Mouse (Mus musculus) T-helper 2 cell (primary cell): ENCODE results near the gene Edem1.

Experiments
- in situ Hi-C: fragments of 300-600 bp; cut with MboI, MseI; formaldehyde crosslinking; loops from one replicate; pipeline ENCODE4 v1.15.1; 2025; ENCODE audit warnings: high pct_unique_total_duplicates

Gene Edem1

GRCm38 (mm10) chr6:108871251-108871650 is 42.8 kb downstream of the Edem1 start:
- in situ Hi-C loops = no loop called here

- in situ Hi-C loops = no loop called here
Observed at GRCm38 (mm10) chr6:108875344-108875743, 46.9 kb downstream of the Edem1 start.

- in situ Hi-C loops = no loop called here
Observed at GRCm38 (mm10) chr6:108876052-108876451, 47.6 kb downstream of the Edem1 start.

GRCm38 (mm10) chr6:108876486-108876885 is 48.0 kb downstream of the Edem1 start:
- in situ Hi-C loops = no loop called here

- in situ Hi-C loops = no loop called here
Observed at GRCm38 (mm10) chr6:108880368-108881013, 52.0 kb downstream of the Edem1 start.

- in situ Hi-C loops = no loop called here
Observed at GRCm38 (mm10) chr6:108881074-108881473, 52.6 kb downstream of the Edem1 start.

GRCm38 (mm10) chr6:108883826-108884225 is 55.4 kb downstream of the Edem1 start:
- in situ Hi-C loops = no loop called here

- in situ Hi-C loops = no loop called here
Observed at GRCm38 (mm10) chr6:108884603-108885002, 56.2 kb downstream of the Edem1 start.

GRCm38 (mm10) chr6:108886346-108886745 is 57.9 kb downstream of the Edem1 start:
- in situ Hi-C loops = no loop called here

GRCm38 (mm10) chr6:108892589-108892988 is 64.1 kb downstream of the Edem1 start:
- in situ Hi-C loops = no loop called here

- in situ Hi-C loops = no loop called here
Observed at GRCm38 (mm10) chr6:108895129-108895528, 66.7 kb downstream of the Edem1 start.

- in situ Hi-C loops = no loop called here
Observed at GRCm38 (mm10) chr6:108895976-108896375, 67.5 kb downstream of the Edem1 start.

GRCm38 (mm10) chr6:108896525-108897087 is 68.2 kb downstream of the Edem1 start:
- in situ Hi-C loops = no loop called here

GRCm38 (mm10) chr6:108899231-108899630 is 70.8 kb downstream of the Edem1 start:
- in situ Hi-C loops = no loop called here

GRCm38 (mm10) chr6:108902124-108902523 is 73.7 kb downstream of the Edem1 start:
- in situ Hi-C loops = no loop called here

GRCm38 (mm10) chr6:108903280-108903679 is 74.8 kb downstream of the Edem1 start:
- in situ Hi-C loops = no loop called here

GRCm38 (mm10) chr6:108906539-108906938 is 78.1 kb downstream of the Edem1 start:
- in situ Hi-C loops = no loop called here
